Mouse (Mus musculus) G1E (cell line): ENCODE data around the gene Lrrc29. TPM values are rescaled to one million over a fixed set of nuclear protein-coding genes. Genes with fewer than 3 reads are reported as not detected.
"Not testable (repeated sequence)": the region's sequence is repeated elsewhere in the genome, so short reads cannot be mapped to it uniquely, and the experiment has no call there.

Experiments used
- ATAC-seq: 2 replicates; pipeline ENCODE4 v1.8.0; 2016; ENCODE audit warnings: mild to moderate bottlenecking; ENCODE audit not compliant: insufficient number of reproducible peaks, poor library complexity, low FRiP score, severe bottlenecking; ENCODE audit errors: extremely low read depth
- DNase-seq: peaks from one replicate; pipeline ENCODE4 v3.0.0; 2012; ENCODE audit warnings: low spot score
- H3K27me3 ChIP-seq: 2 replicates; pipeline ENCODE4 v1.6.1; 2012; ENCODE audit warnings: mild to moderate bottlenecking, low read length, inconsistent platforms; ENCODE audit not compliant: insufficient read depth
- H3K36me3 ChIP-seq: replicated peaks from 2 replicates; pipeline ENCODE3; 2012; ENCODE audit warnings: mild to moderate bottlenecking, inconsistent platforms
- H3K4me1 ChIP-seq: 2 replicates; pipeline ENCODE4 v1.6.1; 2012; ENCODE audit warnings: low read depth, low read length, inconsistent platforms, mixed read lengths; ENCODE audit not compliant: insufficient read depth
- H3K4me3 ChIP-seq: 2 replicates; pipeline ENCODE4 v1.5.1; 2012; ENCODE audit warnings: low read depth, mild to moderate bottlenecking, inconsistent platforms, low read length, moderate library complexity, mixed read lengths
- H3K9me3 ChIP-seq: replicated peaks from 2 replicates; pipeline ENCODE4 v1.6.1; 2012; ENCODE audit warnings: inconsistent platforms
- CTCF ChIP-seq: IDR thresholded peaks from 2 replicates; pipeline ENCODE4 v1.5.1; 2012; ENCODE audit warnings: low read depth, low read length, inconsistent platforms, mixed read lengths
- GATA1 ChIP-seq: IDR thresholded peaks from 2 replicates; pipeline ENCODE4 v1.6.1; 2012; ENCODE audit warnings: borderline replicate concordance, low read length, inconsistent platforms, mixed read lengths
- GATA2 ChIP-seq: IDR thresholded peaks from 2 replicates; pipeline ENCODE4 v1.6.1; 2012; ENCODE audit warnings: low read depth, low read length, inconsistent platforms, borderline replicate concordance
- POLR2AphosphoS5 ChIP-seq: IDR thresholded peaks from 2 replicates; pipeline ENCODE4 v1.6.1; 2012; ENCODE audit warnings: low read depth, low read length, inconsistent platforms; ENCODE audit not compliant: insufficient replicate concordance
- TAL1 ChIP-seq: conservative IDR thresholded peaks from 2 replicates; pipeline ENCODE4 v1.6.1; 2012; ENCODE audit warnings: low read depth, low read length, inconsistent platforms, mixed read lengths
- polyA plus RNA-seq: library from polyadenylated mRNA; stranded (reverse); fragments of >175 nt; gene quantifications from 2 replicates; pipeline ENCODE4 v1.2.3, GENCODE M21; 2012
- total RNA-seq, 2 experiments: library from RNA; stranded (forward) in 1 of 2; stranded (reverse) in 1 of 2; fragments of 200-1000 nt in 1 of 2; fragments of >200 nt in 1 of 2; fragmentation: Nextera tagmentation in 1 of 2; gene quantifications; 2 replicates each; pipeline ENCODE4 v1.2.3; 2014 to 2017

The Lrrc29 gene
- total and polyA plus RNA-seq, 3 experiments, result 1.6 to 15.5 (median 4.6) TPM

- no peaks in the 10 kb centered on the region for H3K9me3 ChIP-seq
- H3K4me3 ChIP-seq, result no peak overlapping the region
- H3K36me3 ChIP-seq, result peaks cover 9% of the 10 kb centered on the region
- no peaks in the 10 kb centered on the region; the same call in 1 of the 2 replicates for H3K27me3 ChIP-seq
- peaks cover 50% of the 10 kb centered on the region for H3K4me1 ChIP-seq
- no peak for DNase-seq
- TF ChIP-seq GATA2 (no peak), TAL1 (no peak), CTCF (no peak), GATA1 (no peak), POLR2AphosphoS5 (no peak)
- ATAC-seq, result no peak
Observed at GRCm38 (mm10) chr8:105292471-105292870, 33.6 kb downstream of the Lrrc29 start.

GRCm38 (mm10) chr8:105291802-105292201, 34.3 kb downstream of the Lrrc29 start:
- H3K27me3 ChIP-seq, H3K9me3 ChIP-seq, DNase-seq, H3K4me3 ChIP-seq, H3K36me3 ChIP-seq, ATAC-seq: not testable (repeated sequence)
- peaks cover 46% of the 10 kb centered on the region for H3K4me1 ChIP-seq

GRCm38 (mm10) chr8:105291364-105291763, 34.7 kb downstream of the Lrrc29 start:
- H3K9me3 ChIP-seq, DNase-seq, H3K4me3 ChIP-seq, H3K27me3 ChIP-seq, ATAC-seq: not testable (repeated sequence)
- peaks cover 45% of the 10 kb centered on the region for H3K4me1 ChIP-seq
- H3K36me3 ChIP-seq, result peaks cover 11% of the 10 kb centered on the region

- peaks cover 6% of the 10 kb centered on the region; the same call in 1 of the 2 replicates for H3K27me3 ChIP-seq
- DNase-seq, result no peak
- H3K36me3 ChIP-seq, result peaks cover 11% of the 10 kb centered on the region
- no peak for ATAC-seq
- peaks cover 39% of the 10 kb centered on the region for H3K4me1 ChIP-seq
- no peaks in the 10 kb centered on the region for H3K9me3 ChIP-seq
- TF ChIP-seq GATA2, result no peak
- TF ChIP-seq CTCF, result peak; percentile 68
- TF ChIP-seq TAL1, result no peak
- H3K4me3 ChIP-seq, result peak overlapping the region; percentile 74; the same call in 1 of the 2 replicates
Observed at GRCm38 (mm10) chr8:105290554-105291314, 35.3 kb downstream of the Lrrc29 start.

GRCm38 (mm10) chr8:105289805-105290460, 36.1 kb downstream of the Lrrc29 start, which contains the start of gene 4931428F04Rik:
Gene 4931428F04Rik, minus strand, starts transcription at chr8:105289864.
- H3K4me3 ChIP-seq, result peak within 1 kb of the TSS; percentile 74
- DNase-seq (no peak), ATAC-seq (no peak)
- TF ChIP-seq GATA2, result no peak
- H3K36me3 ChIP-seq, result peaks cover 13% of the 10 kb centered on the region
- no peaks in the 10 kb centered on the region for H3K9me3 ChIP-seq
- peaks cover 33% of the 10 kb centered on the region for H3K4me1 ChIP-seq
- peaks cover 12% of the 10 kb centered on the region; the same call in 1 of the 2 replicates for H3K27me3 ChIP-seq

- Histone ChIP-seq H3K27me3 (peaks cover 15% of the 10 kb centered on the region; the same call in 1 of the 2 replicates), H3K36me3 (peaks cover 13% of the 10 kb centered on the region), H3K9me3 (no peaks in the 10 kb centered on the region), H3K4me1 (peaks cover 36% of the 10 kb centered on the region), H3K4me3 (peak overlapping the region; percentile 74)
- TF ChIP-seq GATA2 (no peak), POLR2AphosphoS5 (no peak), CTCF (no peak), GATA1 (no peak), TAL1 (no peak)
- peak; percentile 97 for ATAC-seq
- DNase-seq, result peak; percentile 92
Observed at GRCm38 (mm10) chr8:105288958-105289732, 36.9 kb downstream of the Lrrc29 start.
